Mouse (Mus musculus) retina, postnatal 1 day (tissue): Measurements from ENCODE around the gene Frmd5.

Experiments used
- DNase-seq: peaks from one replicate; pipeline ENCODE4 v3.0.0-alpha.2; 2012

Gene Frmd5

GRCm38 (mm10) chr2:121761281-121761795, 45.5 kb downstream of the Frmd5 start:
- no peak for DNase-seq

DNA sequence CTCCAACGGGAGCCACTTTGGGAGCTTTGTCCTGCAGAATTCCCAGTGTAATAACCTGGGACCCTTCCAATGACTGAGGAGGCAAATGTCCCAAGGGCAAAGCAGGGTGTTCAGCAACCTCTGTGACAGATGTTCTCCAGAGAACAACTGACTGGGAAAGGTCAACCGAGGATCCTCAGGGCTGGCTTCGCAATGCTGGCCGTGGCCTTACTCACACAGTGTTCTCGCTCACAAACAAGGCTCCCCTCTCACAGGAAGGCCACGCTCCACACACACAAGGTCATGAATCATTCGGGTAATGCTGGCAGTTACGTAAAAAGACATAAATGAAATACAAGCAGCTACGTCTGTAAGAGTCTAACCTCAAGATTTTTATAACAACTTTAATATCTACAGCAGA, 46.2 kb downstream of the Frmd5 start:
- no peak for DNase-seq

- DNase-seq, result no peak
These were observed 48.6 kb downstream of the Frmd5 start for GRCm38 (mm10) chr2:121758258-121758657.

DNA sequence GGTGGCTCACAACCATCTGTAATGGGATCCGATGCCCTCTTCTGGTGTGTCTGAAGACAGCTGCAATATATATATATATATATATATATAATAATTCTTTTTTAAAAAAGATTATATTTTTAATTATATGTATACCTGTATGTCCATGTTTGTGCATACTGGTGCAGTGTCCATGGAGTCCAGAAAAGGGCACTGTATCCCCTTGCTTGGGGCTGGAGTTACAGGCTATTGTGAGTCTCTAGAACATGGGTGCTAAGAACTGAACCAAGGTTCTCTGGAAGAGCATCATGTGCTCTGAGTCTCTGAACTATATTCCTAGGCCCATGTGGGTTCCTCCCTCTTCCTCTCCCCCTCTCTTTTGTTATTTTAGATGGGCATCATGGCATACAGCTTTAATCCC, 50.6 kb downstream of the Frmd5 start:
- DNase-seq, result no peak

DNA sequence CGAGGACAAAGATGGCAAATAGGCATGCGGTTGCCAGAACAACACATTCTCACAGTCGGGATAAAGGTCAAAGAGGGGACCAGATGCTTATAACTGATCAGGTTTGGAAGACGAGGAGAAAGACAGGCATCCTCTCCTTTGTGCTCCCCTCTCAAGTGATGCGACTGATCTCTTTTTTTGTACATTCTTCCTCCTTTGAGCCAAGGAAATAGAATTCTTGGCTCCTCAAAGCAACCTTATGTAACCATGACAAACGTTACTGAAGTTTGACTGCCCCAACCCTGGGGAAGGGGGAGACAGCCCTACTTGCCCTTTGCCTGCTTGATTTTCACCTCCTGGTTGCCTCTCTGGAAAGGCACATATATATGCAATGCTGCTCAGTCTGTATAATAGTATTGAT, 51.8 kb downstream of the Frmd5 start:
- DNase-seq, result no peak

DNA sequence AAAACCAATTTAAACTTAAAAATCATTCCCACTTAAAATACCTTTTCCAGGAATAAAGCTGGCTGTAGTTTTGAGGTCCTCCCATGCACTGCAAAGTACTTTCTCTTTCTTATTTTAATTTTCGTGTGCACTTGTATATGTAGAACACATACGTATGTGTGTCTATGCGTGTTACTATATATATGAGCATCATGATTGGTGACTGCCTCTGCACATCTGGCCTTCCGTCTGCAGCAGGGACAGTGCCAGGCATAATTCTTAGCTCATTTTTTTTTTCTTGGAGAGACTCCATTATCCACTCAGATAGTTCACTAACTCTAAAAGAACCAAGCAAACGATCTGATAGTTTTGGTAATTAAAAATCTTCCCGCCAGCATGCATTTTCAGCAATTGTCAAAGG, 56.8 kb downstream of the Frmd5 start:
- DNase-seq, result no peak

GRCm38 (mm10) chr2:121741151-121741550, 65.7 kb downstream of the Frmd5 start:
- no peak for DNase-seq

GRCm38 (mm10) chr2:121739410-121739809, 67.5 kb downstream of the Frmd5 start:
- DNase-seq, result no peak

GRCm38 (mm10) chr2:121733426-121733825, 73.5 kb downstream of the Frmd5 start:
- no peak for DNase-seq

DNA sequence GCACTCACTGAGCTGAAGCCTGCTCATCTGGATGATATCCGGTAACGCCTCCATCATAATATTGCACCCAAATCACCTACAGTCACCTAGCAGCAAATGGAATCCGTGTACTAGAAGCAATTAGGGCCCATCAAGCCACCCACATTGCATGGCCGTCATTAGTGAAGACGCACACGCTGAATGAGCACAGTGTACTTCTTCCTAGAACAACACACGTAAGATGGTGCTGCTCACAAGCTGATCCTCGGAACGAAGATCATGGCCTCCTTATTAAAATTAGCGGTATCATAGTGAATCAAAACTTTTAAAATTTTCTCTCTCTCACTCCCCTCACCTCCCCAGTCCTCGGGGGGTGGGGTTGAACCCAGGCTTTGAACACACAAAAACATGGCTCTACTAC, 76.4 kb downstream of the Frmd5 start:
- no peak for DNase-seq

GRCm38 (mm10) chr2:121728907-121729575, 77.8 kb downstream of the Frmd5 start:
- no peak for DNase-seq

DNA sequence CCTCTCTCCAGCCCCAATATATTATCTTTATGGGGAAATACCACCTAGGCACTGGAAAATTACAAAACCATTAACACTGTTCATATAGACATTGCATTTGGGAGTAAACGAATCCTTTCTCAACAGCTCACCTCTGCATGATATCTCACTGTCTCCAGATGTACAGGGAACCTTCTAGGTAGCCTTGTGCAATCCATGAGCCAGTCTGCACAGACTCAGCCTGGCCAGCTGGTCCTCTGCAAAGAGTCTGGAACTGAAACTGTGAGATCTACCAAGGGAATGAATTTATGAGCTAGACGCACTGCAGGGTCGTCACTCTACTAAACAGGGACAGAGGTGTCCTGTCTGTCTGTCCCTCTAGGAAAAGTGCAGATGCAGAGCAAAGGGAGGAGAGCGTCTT, 82.0 kb downstream of the Frmd5 start:
- no peak for DNase-seq

DNA sequence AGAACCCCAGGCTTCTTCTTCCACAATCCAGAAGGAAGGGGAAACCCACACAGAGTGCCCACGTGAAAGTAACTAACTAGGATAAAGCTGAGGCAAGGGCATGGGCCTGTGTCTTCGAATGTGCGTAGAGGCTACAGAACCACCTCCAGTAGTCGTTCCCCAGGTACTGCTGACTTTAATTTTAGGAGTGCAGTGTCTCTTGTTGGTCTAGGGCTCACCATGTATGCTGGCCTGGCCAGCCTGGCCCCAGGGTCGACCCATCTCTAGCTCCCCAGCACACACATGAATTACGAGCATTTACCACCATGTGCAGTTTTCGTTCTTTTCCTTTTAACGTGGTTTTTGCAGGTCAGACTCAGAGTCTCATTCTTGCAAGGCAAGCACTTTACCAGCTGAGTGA, 83.1 kb downstream of the Frmd5 start:
- no peak for DNase-seq

DNA sequence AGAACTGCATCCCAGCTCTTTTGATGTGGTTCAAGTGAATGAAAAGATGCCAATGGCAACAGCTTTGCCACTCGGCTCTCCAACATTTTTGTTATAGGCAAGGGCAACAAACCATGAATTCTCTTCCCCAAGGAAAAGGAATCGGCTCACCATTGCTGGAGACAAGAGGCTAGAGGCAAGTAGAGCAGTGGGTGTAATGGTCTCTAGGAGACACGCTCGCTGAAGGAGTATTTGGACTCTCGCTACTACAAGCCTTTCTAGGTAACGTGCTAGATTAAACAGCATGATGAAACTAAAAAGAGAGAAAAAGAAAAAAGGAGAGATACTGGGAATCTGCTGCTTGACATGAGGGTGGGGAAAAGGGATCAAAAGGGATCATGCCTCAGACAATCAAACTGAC, 87.9 kb downstream of the Frmd5 start:
- DNase-seq, result no peak

GRCm38 (mm10) chr2:121717133-121717532, 89.8 kb downstream of the Frmd5 start:
- DNase-seq, result peak; percentile 36

- DNase-seq, result no peak
These were observed 93.3 kb downstream of the Frmd5 start for GRCm38 (mm10) chr2:121713567-121713966.

DNA sequence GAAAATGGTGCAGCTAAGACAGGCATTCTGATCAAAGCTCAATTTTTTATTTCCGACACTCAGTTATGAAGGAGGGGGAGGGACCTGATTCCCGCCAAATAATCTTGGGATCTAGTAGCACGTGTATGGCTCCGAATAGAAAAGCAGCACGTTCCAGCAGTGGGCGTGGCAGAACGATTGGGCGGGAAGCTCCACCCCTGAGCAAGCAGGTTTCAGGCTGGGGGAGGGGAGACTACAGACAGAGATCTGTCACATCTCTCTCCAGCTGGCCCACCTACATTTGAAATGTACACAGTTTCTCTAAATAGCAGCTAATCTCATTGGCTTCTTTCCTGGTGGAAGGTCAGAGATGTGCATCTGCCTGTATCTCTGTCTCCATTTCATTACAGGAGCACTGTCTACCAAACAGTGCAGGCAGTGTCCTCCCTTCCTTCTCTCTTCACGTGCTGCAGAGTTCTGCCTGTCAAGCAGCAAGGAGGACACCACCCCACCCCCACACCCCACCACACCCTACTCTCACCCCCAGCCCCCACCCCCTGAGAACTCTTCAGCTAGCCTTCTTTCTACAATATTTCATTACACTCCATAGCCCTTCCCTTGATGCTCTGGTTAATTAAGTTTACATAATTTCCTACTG, 95.0 kb downstream of the Frmd5 start:
- no peak for DNase-seq

DNA sequence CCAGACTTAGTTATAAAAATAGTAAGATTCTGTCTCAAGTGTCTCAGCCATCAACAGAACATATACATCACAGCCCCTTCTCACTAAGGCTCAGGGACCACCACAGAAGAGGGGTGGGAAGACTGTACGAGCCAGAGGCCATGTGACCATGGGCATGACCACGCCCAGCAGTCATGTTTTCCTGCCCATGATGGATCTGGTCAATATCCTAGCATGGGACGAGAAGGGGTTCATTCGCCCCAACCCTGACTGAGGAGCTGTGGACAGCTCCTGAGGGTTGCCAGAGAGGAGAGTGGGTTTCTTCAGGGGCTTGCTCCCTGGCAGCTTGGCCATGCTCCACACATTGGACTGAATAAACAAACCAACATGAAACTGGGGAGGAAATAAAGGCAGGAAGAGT, 97.8 kb downstream of the Frmd5 start:
- DNase-seq, result no peak

- no peak for DNase-seq
These were observed 99.4 kb downstream of the Frmd5 start for GRCm38 (mm10) chr2:121707461-121707860.

GRCm38 (mm10) chr2:121705756-121706155, 101.1 kb downstream of the Frmd5 start:
- peak; percentile 47 for DNase-seq

DNA sequence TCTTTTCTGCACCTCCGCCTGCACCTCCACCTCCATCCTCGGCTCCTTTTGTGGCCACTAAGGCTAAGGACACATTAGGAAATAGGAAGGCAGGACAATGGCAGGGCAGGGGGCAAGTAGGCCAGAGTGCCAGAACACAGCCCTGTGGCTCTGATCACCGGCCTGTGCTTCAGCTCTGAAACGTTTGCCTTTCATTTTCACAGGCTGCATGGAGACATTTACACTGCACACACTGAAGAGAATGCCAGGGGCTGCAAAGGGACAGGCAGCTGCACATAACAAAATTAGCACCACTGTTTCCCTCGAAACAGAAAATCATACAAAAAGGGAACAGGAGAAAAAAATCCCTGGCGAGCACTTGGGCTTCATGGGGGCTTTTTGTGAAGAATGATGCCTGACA, 107.6 kb downstream of the Frmd5 start:
- no peak for DNase-seq

DNA sequence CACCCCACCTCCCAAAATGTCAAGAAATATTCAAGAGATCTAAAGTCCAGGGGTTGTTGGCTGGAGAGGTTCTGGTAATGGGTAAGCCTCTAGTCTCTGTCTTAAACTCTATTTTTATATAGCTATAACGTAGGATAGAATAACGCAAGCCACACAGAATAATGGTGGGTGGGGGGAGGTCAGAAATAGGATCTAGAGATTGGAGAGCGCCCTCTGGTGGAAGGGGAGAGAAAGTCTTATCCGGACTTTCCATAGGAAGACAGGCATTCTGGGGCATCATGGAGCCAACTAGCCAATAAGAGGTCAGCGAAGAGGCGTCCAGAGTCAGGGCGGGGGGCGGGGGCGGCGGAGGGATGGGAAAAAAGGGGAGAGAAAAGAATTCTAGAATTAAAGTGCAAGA, 111.5 kb downstream of the Frmd5 start:
- no peak for DNase-seq

- DNase-seq, result no peak
These were observed 118.8 kb downstream of the Frmd5 start for GRCm38 (mm10) chr2:121688107-121688506.

- DNase-seq, result no peak
These were observed 123.3 kb downstream of the Frmd5 start for GRCm38 (mm10) chr2:121683606-121684005.

DNA sequence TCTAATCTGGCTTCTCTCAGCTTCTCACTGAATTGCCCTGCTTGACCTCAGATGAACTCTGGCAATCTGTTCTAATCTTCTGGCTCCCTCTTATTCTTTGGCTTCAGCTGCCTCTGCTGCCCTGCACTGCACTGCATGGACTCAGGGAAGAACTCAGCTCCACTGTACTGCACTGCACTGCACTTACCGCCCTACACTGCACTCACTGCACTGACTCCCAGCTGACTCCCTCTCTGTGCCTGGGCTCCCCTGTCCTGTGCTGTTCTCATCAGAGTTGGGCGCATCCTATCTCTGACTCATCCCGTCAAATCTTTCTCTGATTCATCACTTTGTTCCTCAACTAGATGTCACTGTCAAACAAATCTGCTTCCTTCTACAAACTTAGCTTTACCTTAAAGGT, 124.5 kb downstream of the Frmd5 start:
- no peak for DNase-seq
